Mouse (Mus musculus) heart, adult 2 months (tissue): ENCODE measurements around the gene Usp25. TPM values are rescaled to one million over a fixed set of nuclear protein-coding genes. Genes with fewer than 3 reads are reported as not detected.

ENCODE experiments used
- DNase-seq, 2 experiments: peaks; one replicate each; pipeline ENCODE4 v3.0.0; 2021
- H3K27ac ChIP-seq: fragments of 200-600 bp; 2 replicates; pipeline ENCODE4 v1.8.1; 2022
- H3K27me3 ChIP-seq: fragments of 200-500 bp; 2 replicates; pipeline ENCODE4 v1.6.1; 2012; ENCODE audit warnings: mild to moderate bottlenecking, low read length, inconsistent platforms, mixed read lengths; ENCODE audit not compliant: control insufficient read depth, insufficient read depth
- H3K36me3 ChIP-seq: fragments of 200-500 bp; 2 replicates; pipeline ENCODE4 v1.6.1; 2012; ENCODE audit warnings: low read length, inconsistent platforms; ENCODE audit not compliant: control insufficient read depth, insufficient read depth
- H3K4me1 ChIP-seq: fragments of 200-500 bp; 2 replicates; pipeline ENCODE4 v1.6.1; 2011; ENCODE audit warnings: low read length; ENCODE audit not compliant: control insufficient read depth, insufficient read depth
- H3K4me3 ChIP-seq: fragments of 200-600 bp; 2 replicates; pipeline ENCODE4 v1.8.1; 2022
- H3K79me2 ChIP-seq: fragments of 200-500 bp; replicated peaks from 2 replicates; pipeline ENCODE4 v1.6.1; 2012; ENCODE audit warnings: mild to moderate bottlenecking, inconsistent platforms, low read length, moderate library complexity, mixed read lengths; ENCODE audit not compliant: control insufficient read depth, insufficient read depth
- H3K9ac ChIP-seq: fragments of 200-500 bp; 2 replicates; pipeline ENCODE4 v1.6.1; 2012; ENCODE audit warnings: low read depth, mild to moderate bottlenecking, control low read depth, inconsistent platforms, low read length, mixed read lengths
- CTCF ChIP-seq: fragments of 200-600 bp; IDR thresholded peaks from 2 replicates; pipeline ENCODE4 v1.8.1; 2022; ENCODE audit warnings: antibody characterized with exemption, mild to moderate bottlenecking, moderate library complexity
- EP300 ChIP-seq: fragments of 200-500 bp; IDR thresholded peaks from 2 replicates; pipeline ENCODE4 v1.6.1; 2011; ENCODE audit warnings: low read depth, low read length, control low read depth; ENCODE audit not compliant: insufficient read depth
- POLR2A ChIP-seq: fragments of 200-500 bp; IDR thresholded peaks from 2 replicates; pipeline ENCODE4 v1.6.1; 2011; ENCODE audit warnings: mild to moderate bottlenecking, low read depth, low read length, control low read depth; ENCODE audit not compliant: insufficient read depth
- WGBS: fragments of 180-500 bp; shearing (Covaris S2); methylation state at CpG from one replicate; pipeline ENCODE4 v1.1.7; 2018; 5-methylcytosine and 5-hydroxymethylcytosine counted together
- intact Hi-C: fragments of 180-260 bp; cut with DNase I; formaldehyde crosslinking; loops from one replicate; pipeline ENCODE4 v1.15.1; 2025
- polyA plus RNA-seq: library from polyadenylated mRNA; depleted of rRNA; stranded (reverse); fragments of >200 nt; gene quantifications from 2 replicates; pipeline ENCODE4 v1.2.3, GENCODE M21; 2012
- total RNA-seq, 2 experiments: library from RNA; stranded (reverse); gene quantifications; 2 replicates each; pipeline ENCODE4 v1.2.3; 2021

Gene Usp25
- total and polyA plus RNA-seq, 3 experiments = 16.7 to 74.4 (median 71.4) TPM

GRCm38 (mm10) chr16:77095017-77095551, 81.6 kb downstream of the Usp25 start:
- DNase-seq = no peak
- Histone ChIP-seq H3K36me3 (peaks cover 5% of the 10 kb centered on the region), H3K79me2 (no peaks in the 10 kb centered on the region), H3K4me1 (peaks cover 1% of the 10 kb centered on the region), H3K27ac (no peak overlapping the region), H3K4me3 (no peak overlapping the region), H3K27me3 (no peaks in the 10 kb centered on the region), H3K9ac (no peak overlapping the region)
- intact Hi-C loops = no loop called here
- TF ChIP-seq POLR2A (no peak), CTCF (no peak), EP300 (no peak)
- 90% methylated on average over 7 of the region's 7 CpGs for WGBS

- peaks cover 1% of the 10 kb centered on the region for H3K4me1 ChIP-seq
- H3K79me2 ChIP-seq = no peaks in the 10 kb centered on the region
- WGBS = 62% methylated on average over 8 of the region's 8 CpGs
- H3K27ac ChIP-seq = no peak overlapping the region
- H3K27me3 ChIP-seq = no peaks in the 10 kb centered on the region
- H3K4me3 ChIP-seq = no peak overlapping the region
- H3K36me3 ChIP-seq = peaks cover 2% of the 10 kb centered on the region; the same call in 1 of the 2 replicates
- TF ChIP-seq EP300 (no peak), CTCF (peak; percentile 82)
- no peak overlapping the region for H3K9ac ChIP-seq
- intact Hi-C loops = no loop called here
- DNase-seq = peak; percentile 48 to 52
These were observed 85.7 kb downstream of the Usp25 start for GRCm38 (mm10) chr16:77099018-77099869.

GRCm38 (mm10) chr16:77103637-77104264, 90.2 kb downstream of the Usp25 start:
- TF ChIP-seq CTCF (no peak), EP300 (no peak), POLR2A (no peak)
- H3K36me3 ChIP-seq = peaks cover 2% of the 10 kb centered on the region; the same call in 1 of the 2 replicates
- 93% methylated on average over 5 of the region's 5 CpGs for WGBS
- no peak overlapping the region for H3K27ac ChIP-seq
- H3K9ac ChIP-seq = no peak overlapping the region
- intact Hi-C loops = no loop called here
- H3K4me3 ChIP-seq = no peak overlapping the region
- peaks cover 1% of the 10 kb centered on the region for H3K4me1 ChIP-seq
- H3K27me3 ChIP-seq = no peaks in the 10 kb centered on the region
- H3K79me2 ChIP-seq = no peaks in the 10 kb centered on the region
- DNase-seq = no peak

- no peaks in the 10 kb centered on the region for H3K27me3 ChIP-seq
- intact Hi-C loops = no loop called here
These were observed 97.8 kb downstream of the Usp25 start for GRCm38 (mm10) chr16:77111268-77111667.

GRCm38 (mm10) chr16:77125908-77126307, 112.4 kb downstream of the Usp25 start:
- no peak overlapping the region for H3K27ac ChIP-seq
- no peak overlapping the region for H3K4me3 ChIP-seq
- intact Hi-C loops = loop anchor here (5.0 kb wide), 2 partner anchors 316 to 1031 kb away; no protein-coding TSS in a partner anchor
- H3K4me1 ChIP-seq = no peaks in the 10 kb centered on the region
- no peaks in the 10 kb centered on the region for H3K79me2 ChIP-seq
- WGBS = 21% methylated on average over 1 of the region's 1 CpGs
- H3K9ac ChIP-seq = no peak overlapping the region
- no peaks in the 10 kb centered on the region for H3K27me3 ChIP-seq
- DNase-seq = no peak
- TF ChIP-seq EP300 (no peak), CTCF (peak; percentile 11; the same call in 1 of the 2 replicates)
- no peaks in the 10 kb centered on the region for H3K36me3 ChIP-seq

More at GRCm38 (mm10) chr16:77111268-77111667, 97.8 kb downstream of the Usp25 start:
- H3K4me3 ChIP-seq = no peak overlapping the region
- H3K79me2 ChIP-seq = no peaks in the 10 kb centered on the region
- DNase-seq = no peak
- H3K27ac ChIP-seq = no peak overlapping the region
- WGBS = 94% methylated on average over 1 of the region's 1 CpGs
- H3K4me1 ChIP-seq = no peaks in the 10 kb centered on the region
- H3K9ac ChIP-seq = no peak overlapping the region
- TF ChIP-seq EP300 (no peak), POLR2A (no peak), CTCF (no peak)
- peaks cover 5% of the 10 kb centered on the region for H3K36me3 ChIP-seq

GRCm38 (mm10) chr16:77128683-77129082, 115.2 kb downstream of the Usp25 start:
- 17% methylated on average over 5 of the region's 5 CpGs for WGBS
- DNase-seq = no peak
- intact Hi-C loops = loop anchor here (5.0 kb wide), 2 partner anchors 314 to 1029 kb away; no protein-coding TSS in a partner anchor

More at GRCm38 (mm10) chr16:77128683-77129082, 115.2 kb downstream of the Usp25 start:
- Histone ChIP-seq H3K79me2 (no peaks in the 10 kb centered on the region), H3K9ac (no peak overlapping the region), H3K27me3 (no peaks in the 10 kb centered on the region), H3K27ac (no peak overlapping the region), H3K36me3 (no peaks in the 10 kb centered on the region), H3K4me1 (no peaks in the 10 kb centered on the region), H3K4me3 (no peak overlapping the region)
- TF ChIP-seq POLR2A = no peak
- peak; percentile 72 for TF ChIP-seq CTCF
